Mouse (Mus musculus) brain, embryonic 14.5 days (tissue): Measurements from ENCODE around the gene Ccdc28b. TPM values are rescaled to one million over a fixed set of nuclear protein-coding genes. Genes with fewer than 3 reads are reported as not detected.

Experiments used
- DNase-seq: peaks from one replicate; pipeline ENCODE4 v3.0.0-alpha.2; 2011; ENCODE audit warnings: low read depth
- CTCF ChIP-seq: fragments of 200-500 bp; IDR thresholded peaks from 2 replicates; pipeline ENCODE4 v1.5.1; 2012; ENCODE audit warnings: inconsistent platforms, mild to moderate bottlenecking, moderate library complexity, borderline replicate concordance; ENCODE audit not compliant: insufficient read depth, insufficient read length; ENCODE audit errors: extremely low read depth
- POLR2A ChIP-seq: fragments of 200-500 bp; IDR thresholded peaks from 2 replicates; pipeline ENCODE4 v1.6.1; 2012; ENCODE audit warnings: mild to moderate bottlenecking, inconsistent platforms, borderline replicate concordance; ENCODE audit not compliant: poor library complexity, insufficient read depth, insufficient read length, severe bottlenecking; ENCODE audit errors: extremely low read depth
- polyA plus RNA-seq: library from polyadenylated mRNA; depleted of rRNA; stranded (reverse); fragments of >200 nt; gene quantifications from 2 replicates; pipeline ENCODE4 v1.2.3, GENCODE M21; 2012; rRNA removed

Gene Ccdc28b
- polyA plus RNA-seq, 1 experiment, result 116 TPM

- no peak for DNase-seq
- TF ChIP-seq POLR2A, result no peak
- TF ChIP-seq CTCF, result no peak
Observed at GRCm38 (mm10) chr4:129573093-129573370, 50.7 kb downstream of the Ccdc28b start.

GRCm38 (mm10) chr4:129572236-129573092, 51.3 kb downstream of the Ccdc28b start:
- no peak for TF ChIP-seq POLR2A
- no peak for TF ChIP-seq CTCF
- no peak for DNase-seq

- no peak for DNase-seq
- TF ChIP-seq CTCF, result no peak
- TF ChIP-seq POLR2A, result no peak
Observed at GRCm38 (mm10) chr4:129571551-129572084, 52.1 kb downstream of the Ccdc28b start.

GRCm38 (mm10) chr4:129570028-129570427, 53.7 kb downstream of the Ccdc28b start:
- TF ChIP-seq POLR2A, result no peak
- TF ChIP-seq CTCF, result no peak
- DNase-seq, result no peak

Other genes with a start within 250 kb of the Ccdc28b start
- gene Zbtb8a, start 245.8 kb downstream of the Ccdc28b start, polyA plus RNA-seq, result 19.5 and 23.1 TPM in 2 replicates
- 5.6 and 10.2 TPM in 2 replicates for gene Zbtb8b, start 183.1 kb downstream of the Ccdc28b start, polyA plus RNA-seq
- gene Bsdc1, start 162.4 kb downstream of the Ccdc28b start, polyA plus RNA-seq, result 17.5 and 29.2 TPM in 2 replicates
- 0.14 and 0.18 TPM in 2 replicates for gene Tssk3, start 132.9 kb downstream of the Ccdc28b start, polyA plus RNA-seq
- gene Fam229a, start 132.8 kb downstream of the Ccdc28b start, polyA plus RNA-seq, result 0.18 and 0.26 TPM in 2 replicates
- 1,642 and 1,750 TPM in 2 replicates for gene Marcksl1, start 110.4 kb downstream of the Ccdc28b start, polyA plus RNA-seq
- 110 and 142 TPM in 2 replicates for gene Hdac1, start 81.2 kb downstream of the Ccdc28b start, polyA plus RNA-seq
- 9.0 and 9.9 TPM in 2 replicates for gene Lck, start 50.3 kb downstream of the Ccdc28b start, polyA plus RNA-seq
- 0.63 and 0.82 TPM in 2 replicates for gene Fam167b, start 45.4 kb downstream of the Ccdc28b start, polyA plus RNA-seq
- 297 and 390 TPM in 2 replicates for gene Eif3i, start 23.3 kb downstream of the Ccdc28b start, polyA plus RNA-seq
- gene Tmem234, start 23.3 kb downstream of the Ccdc28b start, polyA plus RNA-seq, result 156 and 169 TPM in 2 replicates
- gene Dcdc2b, start 9.7 kb downstream of the Ccdc28b start, polyA plus RNA-seq, result 4.5 and 7.4 TPM in 2 replicates
- 32.3 and 38.9 TPM in 2 replicates for gene Iqcc, start 4.8 kb downstream of the Ccdc28b start, polyA plus RNA-seq
- gene Txlna, start 17.1 kb upstream of the Ccdc28b start, polyA plus RNA-seq, result 55.6 and 57.8 TPM in 2 replicates
- gene Kpna6, start 48.8 kb upstream of the Ccdc28b start, polyA plus RNA-seq, result 39.8 and 41.7 TPM in 2 replicates
- 63.6 and 81.2 TPM in 2 replicates for gene Tmem39b, start 72.9 kb upstream of the Ccdc28b start, polyA plus RNA-seq
- 68.2 and 117 TPM in 2 replicates for gene Khdrbs1, start 118.4 kb upstream of the Ccdc28b start, polyA plus RNA-seq
- 89.6 and 106 TPM in 2 replicates for gene Ptp4a2, start 187.3 kb upstream of the Ccdc28b start, polyA plus RNA-seq